Mouse (Mus musculus): ENCODE measurements around the gene Pkd1l3.

The Pkd1l3 gene

DNA sequence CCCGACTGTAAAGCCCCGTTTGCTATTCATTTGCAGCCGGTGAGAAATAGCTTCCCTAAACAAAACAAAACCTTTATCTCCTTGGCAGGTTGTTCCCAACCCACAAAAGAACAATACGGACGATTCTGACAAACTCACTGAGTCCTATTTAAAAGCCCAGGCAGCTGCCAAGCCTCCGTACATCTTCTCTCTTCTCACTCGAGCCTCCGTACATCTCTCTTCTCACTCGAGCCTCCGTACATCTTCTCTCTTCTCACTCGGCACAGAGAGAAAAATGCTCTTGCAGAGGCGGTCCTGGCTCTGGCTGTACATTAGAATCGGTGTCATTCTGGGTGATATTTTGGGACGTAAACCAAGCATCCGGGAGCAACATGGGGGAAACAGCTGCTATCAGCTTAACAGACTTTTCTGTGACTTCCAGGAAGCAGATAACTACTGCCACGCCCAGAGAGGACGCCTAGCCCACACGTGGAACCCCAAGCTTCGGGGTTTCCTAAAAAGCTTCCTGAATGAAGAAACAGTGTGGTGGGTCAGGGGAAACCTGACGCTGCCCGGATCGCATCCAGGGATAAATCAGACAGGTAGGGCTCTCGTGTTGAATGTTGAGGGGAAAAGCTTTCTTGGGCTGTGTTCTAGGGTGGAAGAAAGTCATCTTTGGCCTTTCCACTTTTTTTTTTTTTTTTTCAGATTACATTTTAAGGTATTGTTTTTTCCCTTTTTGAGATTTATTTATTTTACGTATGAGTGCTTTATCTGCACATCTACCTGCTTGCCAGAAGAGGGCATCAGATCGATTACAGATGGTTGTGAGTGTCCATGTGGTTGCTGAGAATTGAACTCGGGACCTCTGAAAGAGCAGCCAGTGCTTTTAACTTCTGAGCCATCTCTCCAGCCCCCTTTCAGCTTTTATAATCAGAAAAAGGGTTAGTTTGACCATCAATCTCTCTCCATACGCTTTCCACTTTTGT is at the start of gene Pkd1l3:
Pkd1l3 (plus strand) TSS at position 275 of the 968 bp plus-strand sequence.
- DNase-seq = no peak

DNA sequence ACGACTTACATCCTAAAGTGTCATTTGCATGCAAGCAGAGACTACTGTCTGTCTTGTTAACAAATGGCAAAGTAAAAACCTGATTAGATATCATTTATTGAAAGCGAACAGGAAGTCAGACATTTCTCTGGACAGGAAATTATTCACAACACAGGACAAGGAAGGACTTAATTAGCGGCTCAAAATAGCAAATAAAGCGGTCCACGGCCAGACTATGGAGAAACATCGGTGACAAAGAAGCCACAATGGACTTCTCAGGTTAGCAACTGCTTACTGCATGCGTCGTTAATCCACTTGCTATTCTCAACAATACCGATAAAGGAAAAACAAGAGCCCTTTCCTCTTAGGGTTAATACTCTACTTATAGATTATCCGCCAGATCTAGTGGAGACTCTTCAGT is 49.6 kb upstream of the Pkd1l3 start:
- no peak for DNase-seq

DNA sequence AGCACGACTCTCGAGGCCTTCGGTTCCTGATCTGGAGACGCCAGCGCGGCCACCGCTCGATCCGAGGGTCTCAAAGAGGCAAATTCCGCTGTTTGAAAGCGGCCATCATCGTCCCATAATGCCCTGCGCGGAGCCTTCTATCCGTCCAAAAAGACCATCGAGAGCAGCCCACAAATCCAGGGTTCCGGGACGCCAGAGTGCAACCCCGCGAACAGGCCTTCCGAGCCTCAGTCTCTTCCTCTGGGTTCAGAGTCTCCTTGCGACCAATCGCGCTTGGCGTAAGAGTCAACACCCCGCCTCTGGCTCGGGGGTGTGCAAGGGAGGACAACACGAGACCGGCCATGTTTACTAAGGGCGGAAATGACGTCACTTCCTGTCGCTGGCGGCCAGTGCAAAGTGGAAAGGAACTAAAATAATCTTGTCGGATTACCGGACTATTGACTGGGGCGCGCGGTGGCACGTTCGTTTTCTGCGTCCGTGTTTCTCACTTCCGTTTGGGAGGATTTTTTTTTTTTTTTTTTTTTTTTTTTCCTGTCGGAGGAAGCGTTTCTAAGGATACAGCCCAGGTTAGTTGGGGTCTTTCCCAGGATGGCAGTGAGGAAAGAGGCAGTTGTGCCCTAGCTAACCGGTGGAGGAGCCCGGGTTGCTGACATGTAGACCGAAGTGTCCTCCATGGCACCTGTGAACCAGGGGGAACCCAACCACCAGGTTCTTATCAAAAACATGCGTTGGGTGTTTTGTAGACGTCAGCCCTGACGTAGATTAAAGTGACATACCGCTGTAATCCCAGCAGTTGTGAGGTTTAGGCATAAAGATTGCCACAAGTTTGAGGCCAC is 48.6 kb upstream of the Pkd1l3 start, which contains the start of the genes Dhx38 and Txnl4b:
Dhx38 (minus strand) TSS at position 364 of the 836 bp plus-strand sequence.
Txnl4b (plus strand) TSS at position 395 of the 836 bp plus-strand sequence.
- DNase-seq = peak; percentile 100

DNA sequence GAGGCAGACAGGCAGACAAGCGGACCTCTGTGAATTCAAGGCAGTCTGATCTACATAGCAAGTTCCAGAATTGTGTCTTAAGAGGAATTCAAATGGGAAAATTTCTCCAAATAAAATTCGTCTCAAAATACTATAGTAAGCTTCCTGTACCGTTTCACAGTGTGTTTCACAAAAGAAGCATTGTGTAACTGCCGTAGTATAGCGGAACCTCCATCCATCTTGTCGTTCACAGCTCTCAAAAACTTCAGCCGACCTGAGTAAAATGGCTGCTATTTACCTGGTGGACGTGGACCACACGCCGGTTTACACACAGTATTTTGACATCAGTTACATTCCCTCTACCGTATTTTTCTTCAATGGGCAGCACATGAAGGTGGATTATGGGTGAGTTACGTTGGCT is 43.2 kb upstream of the Pkd1l3 start:
- no peak for DNase-seq

DNA sequence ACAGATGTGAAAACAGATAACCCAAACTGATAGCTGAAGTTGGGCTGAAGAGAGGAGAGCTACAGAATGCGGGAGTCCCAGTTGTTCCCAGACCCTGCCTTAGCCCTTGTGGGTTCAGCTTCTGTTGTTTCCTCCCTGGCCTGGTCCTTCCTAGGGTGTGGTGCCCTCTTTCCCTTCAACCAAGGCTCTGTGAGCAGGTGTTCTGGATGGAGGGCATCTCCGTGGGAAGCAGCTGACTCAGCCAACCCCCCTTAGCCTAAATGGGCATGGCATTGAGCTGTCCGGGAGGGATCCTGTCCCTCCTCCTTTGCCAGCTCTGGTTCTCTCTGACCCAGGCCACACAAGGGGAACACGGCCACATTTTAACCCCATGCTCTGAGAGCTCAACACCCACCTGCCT is 38.0 kb upstream of the Pkd1l3 start:
- no peak for DNase-seq

DNA sequence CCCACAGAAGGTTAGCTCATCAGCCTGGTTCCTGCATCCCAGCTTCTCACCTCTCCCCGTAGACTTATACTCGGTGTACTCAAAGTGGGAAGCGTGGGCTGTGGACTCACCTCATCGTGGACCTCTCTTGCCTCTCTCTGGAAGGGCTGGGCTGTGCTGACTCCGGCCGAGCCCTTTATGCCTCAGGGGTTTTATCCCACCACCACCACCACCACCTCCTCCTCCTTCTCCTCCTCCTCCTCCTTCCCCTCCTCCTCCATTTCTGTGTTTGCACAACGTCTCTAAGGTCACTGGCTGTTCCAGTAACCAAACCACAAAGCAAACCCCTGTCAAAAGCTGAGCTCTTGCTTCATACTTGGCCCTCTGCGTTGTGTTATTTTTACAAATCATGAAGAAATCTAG is 35.4 kb upstream of the Pkd1l3 start, which contains the start of gene Hp:
Hp (minus strand) TSS at position 273 of the 402 bp plus-strand sequence.
- no peak for DNase-seq

DNA sequence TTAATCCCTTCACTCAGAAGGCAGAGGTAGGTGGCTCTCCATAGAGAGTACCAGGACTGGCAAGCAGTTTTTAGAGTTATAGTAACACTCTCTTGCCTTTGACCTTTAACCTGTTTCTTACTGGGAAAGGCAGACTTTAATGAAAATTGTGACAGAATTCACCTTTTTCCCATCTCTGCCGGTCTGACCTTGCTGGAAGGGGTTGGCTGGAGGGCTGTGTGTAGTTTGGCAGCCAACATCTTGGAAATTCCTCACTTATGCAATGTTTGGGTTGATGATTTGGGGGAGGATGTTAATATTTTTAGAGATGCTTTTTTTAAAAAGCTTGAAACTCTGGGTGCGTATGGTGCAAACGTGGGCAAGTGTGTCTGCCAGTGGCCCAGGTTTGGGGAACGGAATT is 30.0 kb upstream of the Pkd1l3 start:
- DNase-seq = no peak

DNA sequence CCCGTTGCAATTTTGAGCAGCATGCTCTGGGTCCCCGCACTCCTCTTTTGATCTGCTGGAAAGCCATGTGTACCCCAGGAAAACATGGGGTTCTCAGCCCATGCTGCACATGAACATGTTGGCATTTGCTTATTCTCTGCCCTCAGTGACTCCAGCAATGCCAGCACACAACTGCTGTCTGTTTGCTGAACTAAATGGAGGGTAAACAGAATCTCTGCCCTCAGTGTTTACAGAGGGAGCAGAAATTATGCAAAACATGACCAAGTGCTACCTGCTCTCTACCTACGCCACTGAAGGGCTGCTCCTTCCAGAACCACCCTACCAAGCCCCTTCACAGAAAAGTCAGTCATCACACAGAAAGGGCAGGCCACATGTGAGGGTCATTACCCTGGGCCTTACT is 29.5 kb upstream of the Pkd1l3 start:
- no peak for DNase-seq

DNA sequence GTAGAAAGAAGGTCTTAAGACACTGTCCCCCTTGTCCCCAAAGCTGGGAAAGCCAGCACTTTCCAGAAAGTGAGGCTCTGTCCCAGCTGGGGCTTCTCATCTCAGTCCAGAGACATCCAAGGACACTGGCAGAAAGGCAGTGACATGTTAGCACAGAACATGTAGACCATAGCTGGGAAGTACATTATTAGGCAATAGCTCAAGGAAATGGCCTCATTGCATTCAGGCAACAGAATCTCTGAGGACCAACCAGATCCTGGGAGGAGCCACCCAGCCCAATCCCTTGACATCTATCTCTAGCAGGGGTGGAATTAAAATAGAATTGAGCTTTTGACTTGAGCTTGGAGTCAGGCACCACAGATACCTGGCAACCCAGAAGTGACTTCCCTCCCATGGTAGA is 28.7 kb upstream of the Pkd1l3 start:
- no peak for DNase-seq

DNA sequence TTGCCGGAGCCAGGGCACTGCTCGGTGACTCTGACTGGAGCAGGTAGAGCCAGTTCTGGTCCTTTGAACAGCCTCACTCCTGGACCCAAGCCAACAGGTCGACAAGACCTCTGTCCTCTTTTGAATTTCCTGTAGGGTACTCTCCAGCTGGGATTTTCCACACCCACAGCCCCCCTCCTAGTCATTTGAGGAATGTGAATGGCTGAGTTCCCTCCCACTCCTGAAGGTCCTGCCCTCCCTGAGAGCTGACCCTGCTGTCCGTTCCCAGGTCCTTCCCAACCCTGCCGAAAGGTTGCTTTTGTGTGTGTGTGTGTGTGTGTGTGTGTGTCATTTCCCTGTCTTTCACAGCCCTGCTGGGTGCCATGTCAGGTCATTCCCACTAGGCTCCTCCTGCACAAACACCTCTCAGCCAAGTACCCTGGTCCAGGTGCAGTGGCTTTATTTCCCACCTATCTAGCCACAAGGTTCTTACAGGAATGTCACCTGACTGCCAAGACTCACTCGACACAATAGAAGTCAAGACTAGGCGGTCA is 27.3 kb upstream of the Pkd1l3 start:
- DNase-seq = no peak

DNA sequence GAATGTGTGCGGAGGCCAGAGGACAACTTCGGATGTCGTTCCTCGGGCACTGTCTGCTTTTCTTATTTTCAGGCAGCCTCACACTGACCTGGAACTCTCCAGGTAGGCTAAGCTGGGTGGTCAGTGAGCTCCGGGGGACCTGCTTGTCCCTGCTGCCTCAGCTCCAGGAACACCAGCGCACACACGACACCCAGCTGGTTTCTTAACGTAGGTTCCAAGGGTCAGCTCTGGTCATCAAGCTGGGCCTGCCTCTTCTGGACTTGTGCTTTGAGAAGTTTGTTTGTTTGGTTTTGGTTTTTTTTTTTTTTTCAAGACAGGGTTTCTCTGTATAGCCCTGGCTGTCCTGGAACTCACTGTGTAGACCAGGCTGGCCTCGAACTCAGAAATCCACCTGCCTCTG is 23.4 kb upstream of the Pkd1l3 start:
- DNase-seq = no peak

DNA sequence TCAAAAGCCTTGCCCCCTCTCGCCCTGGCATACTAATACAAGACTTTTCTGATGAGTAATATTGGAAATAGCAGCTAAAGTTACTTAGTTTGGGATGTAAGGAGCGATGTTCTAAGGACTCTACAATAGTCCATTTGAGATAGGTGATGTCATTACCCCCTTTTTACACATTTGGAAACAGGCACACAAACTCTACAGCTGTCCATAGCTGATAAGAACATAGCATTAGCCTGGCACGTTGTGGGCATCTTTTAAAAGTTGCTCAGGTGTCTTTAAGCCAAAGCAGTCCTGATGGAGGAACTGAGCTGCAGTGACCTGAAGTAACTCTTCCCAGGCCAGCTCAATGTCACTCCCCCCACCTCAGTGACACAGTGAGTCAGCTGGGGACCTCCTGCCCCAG is 22.9 kb upstream of the Pkd1l3 start:
- DNase-seq = no peak

DNA sequence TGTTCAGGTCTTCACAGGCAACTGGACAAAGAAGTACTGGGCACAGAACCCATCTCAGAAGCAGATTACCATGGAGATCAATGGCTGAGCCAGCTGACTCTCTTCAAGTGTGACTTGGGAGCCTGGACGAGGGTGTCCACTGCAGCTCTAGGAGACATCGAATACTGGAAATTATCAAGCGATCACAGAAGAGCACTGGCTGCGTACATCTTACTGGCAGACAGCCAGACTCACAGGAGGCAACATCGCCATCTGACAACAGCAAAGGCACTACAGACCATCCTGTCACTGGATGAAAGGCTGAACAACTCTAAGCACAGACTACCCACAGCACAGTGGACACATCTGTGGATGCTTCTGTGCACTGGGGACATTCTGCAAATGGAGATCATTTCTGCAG is 22.2 kb upstream of the Pkd1l3 start:
- no peak for DNase-seq

DNA sequence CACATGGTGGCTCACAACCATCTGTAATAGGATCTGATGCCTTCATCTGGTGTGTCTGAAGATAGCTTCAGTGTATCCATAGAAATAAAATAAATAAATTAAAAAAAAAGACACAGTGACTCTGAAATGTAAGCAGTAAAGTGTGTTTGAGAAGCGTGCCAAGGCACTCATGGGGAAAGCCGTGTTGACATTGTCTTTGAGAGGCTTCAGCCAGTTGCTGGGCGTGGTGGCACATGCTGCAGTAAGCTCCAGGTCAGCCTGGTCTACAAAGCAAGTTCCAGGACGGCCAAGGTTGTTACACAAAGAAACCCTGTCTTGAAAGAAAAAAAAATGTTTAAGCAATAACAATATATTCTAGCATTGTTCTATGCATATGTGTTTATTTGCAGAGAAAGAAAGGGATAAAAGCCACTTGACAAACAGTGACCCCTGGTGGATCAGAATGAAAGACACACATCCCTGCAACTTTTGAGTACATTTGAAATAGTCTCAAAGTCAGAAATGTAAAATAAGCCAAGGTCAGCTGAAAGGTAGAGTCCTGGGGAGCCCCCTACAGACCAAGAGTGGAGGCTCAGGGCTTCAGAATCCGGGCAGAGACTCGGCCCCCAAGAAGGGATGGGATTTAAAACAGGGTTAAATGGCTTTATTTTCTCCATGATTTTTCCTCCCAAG is 21.1 kb upstream of the Pkd1l3 start:
- DNase-seq = no peak

DNA sequence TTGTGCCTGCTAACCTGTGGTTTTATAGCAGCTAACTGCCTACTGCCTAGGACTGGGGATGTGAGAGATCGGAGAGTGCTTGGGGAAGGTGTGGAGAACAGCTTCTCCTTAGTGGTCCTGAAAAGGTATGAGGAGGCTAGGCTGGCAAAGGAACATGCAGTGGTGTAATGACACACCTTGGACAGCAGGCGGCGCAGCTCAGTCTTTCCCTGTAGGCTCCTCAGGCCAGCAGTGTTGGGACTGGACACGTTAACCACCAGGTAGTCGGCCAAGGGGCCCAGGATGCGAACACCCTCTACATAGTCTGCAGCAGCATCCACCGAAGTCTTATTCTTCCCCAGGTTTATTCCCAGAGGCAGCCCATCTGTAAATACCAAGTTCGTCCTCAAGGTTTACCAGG is 18.5 kb upstream of the Pkd1l3 start:
- DNase-seq = no peak

DNA sequence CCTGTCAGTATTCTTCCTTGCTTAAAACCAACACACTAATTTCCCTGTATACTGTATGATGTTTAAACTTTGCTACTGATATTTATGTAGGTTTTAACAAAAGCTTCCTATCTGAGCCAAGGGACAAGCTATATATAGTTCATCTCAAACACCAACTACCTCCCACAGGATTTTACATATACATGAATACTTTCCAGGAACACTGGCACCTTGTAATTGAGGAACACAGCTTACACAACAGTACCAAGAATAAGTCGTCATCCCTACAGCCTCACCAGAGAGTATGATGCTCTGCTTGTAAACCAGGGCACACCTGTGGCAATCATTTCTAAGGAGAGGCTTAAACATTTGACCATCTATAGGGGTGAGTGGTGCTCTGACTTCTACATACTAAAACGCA is 7.6 kb upstream of the Pkd1l3 start:
- DNase-seq = no peak

DNA sequence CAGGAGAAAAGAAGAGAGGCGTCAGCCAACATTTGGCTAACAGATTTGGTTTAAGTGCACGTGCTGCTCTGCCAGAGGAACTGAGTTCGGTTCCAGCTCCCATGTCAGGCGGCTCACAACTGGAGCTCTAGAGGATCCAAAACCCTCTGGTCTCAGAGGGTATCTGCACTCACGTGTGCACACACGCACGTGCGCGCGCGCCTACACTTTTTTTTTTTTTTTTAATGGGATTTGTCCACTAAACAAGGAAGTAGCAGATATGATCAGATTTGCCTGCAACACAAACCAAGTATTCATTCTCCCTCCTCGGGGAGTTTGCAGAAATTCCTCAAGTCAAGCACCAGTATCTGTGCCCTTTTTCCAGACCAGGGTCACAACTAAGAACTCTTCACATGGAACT is 6.7 kb upstream of the Pkd1l3 start:
- DNase-seq = peak; percentile 28

DNA sequence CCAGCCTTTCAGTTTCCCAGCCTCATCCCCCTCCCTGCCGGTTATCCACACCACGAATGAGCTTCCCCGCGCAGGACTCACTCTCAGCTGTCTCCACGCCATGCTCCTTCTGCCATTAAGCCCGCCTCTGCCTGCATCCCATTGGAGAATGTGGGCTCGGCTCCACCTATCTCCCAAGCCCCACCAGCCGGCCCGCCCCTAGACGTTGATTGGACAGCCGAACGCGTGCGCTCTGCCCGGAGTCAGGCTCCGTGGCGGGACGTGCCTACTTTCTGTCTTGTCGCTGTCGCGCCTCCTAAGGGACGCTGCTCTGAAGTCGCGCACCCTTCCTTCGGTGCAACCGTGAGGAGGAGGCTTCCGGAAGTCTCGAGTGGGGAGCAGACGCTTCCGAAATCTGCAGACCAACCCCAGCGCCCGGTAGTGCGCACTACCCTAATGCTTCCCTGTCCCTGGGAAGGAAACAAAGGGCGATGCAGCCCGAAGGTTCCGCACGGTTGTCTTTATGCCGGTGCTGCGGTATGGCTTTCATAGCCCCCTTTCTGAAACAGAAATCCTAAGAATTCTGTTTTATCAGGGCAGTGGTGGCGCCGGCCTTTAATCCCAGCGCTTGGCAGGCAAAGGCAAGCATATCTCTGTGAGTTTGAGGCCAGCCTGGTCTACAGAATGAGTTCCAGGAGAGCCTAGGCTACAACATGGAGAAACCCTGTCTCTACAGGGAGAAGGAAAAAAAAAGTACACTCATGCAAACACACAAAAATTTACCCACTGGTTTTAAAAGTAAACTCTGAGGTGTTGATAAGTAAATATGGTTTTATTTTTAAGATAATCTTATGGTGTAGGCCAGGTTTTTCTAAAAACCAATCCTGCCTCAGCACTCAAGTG is 5.8 kb upstream of the Pkd1l3 start, which contains the start of gene Dhodh:
Dhodh (minus strand) TSS at position 403 of the 882 bp plus-strand sequence.
- peak; percentile 98 for DNase-seq

DNA sequence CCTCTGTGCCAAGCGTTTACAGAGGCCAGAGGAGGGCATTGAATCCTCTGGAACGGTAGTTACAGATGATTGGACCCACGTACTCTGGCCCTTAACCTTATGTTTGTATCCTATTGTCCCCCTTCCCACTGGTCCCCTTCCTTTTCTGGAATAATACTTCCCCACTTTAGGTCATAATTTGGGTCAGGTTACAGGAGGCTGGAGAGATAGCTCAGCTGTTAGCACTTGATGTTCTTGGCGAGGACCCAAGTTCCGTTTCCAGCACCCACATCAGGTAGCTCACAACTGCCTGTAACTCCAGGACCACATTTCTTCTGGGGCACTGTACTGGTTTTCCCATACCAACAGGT is 5.2 kb upstream of the Pkd1l3 start:
- DNase-seq = peak; percentile 57

DNA sequence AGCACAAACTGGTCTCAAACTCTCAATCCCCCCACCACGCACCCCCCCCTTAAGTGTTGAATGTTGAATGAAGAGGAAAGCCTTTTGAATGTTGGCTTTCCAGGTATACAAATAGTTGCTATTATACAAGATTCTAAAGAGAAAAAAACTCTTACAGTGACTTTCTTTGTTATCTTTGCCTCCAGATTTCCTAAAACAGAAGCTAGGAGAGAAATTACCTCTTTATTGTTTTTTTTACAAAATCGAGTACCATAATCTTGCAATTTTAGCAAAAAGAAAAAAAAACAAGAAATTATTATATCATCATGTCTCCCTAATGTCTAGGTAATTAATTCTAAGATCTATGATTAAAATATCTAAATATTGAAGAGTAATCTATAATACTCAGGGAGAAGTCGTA is 1.3 kb downstream of the Pkd1l3 start:
- no peak for DNase-seq

DNA sequence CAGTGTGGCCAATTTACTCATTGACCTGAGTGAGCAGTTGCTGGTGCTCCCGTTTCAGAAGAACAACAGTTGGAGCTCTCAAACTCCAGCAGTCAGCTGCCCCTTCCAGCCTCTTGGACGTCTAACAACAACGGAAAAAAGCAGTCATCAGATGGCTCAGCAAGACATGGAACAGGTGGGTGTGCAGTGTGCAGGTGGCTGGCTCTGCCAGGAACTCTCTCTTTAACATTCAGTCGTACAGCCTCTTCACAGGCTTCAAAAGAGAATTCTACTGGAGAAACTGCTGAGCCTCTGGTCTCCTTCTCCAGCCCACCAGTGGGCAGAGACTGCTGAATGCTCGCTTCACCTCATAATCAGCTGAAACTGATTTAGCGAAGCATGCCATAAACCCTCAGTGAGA is 14.3 kb downstream of the Pkd1l3 start:
- no peak for DNase-seq

DNA sequence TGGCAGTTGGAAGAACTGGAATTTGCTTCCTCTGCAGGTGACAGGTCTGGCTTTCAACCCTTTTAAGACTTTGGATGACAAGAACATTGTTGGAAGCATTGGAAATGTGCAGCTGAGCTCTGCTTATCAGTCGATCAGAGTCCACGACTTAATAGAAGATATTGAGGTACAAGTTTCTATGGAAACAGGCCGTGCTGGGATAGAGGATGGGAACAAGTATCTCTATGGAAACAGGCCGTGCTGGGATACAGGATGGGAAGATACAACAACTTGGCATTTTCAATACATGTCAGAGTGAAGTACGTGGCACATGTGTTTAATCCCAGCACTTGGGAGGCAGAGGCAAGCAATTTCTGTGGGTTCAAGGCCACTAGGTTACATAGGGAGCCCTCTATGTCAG is 18.2 kb downstream of the Pkd1l3 start:
- DNase-seq = no peak
